Mouse (Mus musculus) limb, embryonic 14.5 days (tissue): Measurements from ENCODE around the gene Fstl3. TPM values are rescaled to one million over a fixed set of nuclear protein-coding genes. Genes with fewer than 3 reads are reported as not detected.
A peak's percentile ranks its signal among the peaks of the same experiment; 100 is the strongest.

Source experiments
- ATAC-seq: fragments of 200-750 bp; cut with Nextera tagmentation; 2 replicates; pipeline ENCODE4 v1.8.0; 2017; ENCODE audit warnings: low read depth, moderate number of reproducible peaks, moderate TSS enrichment; ENCODE audit not compliant: low FRiP score
- DNase-seq: peaks from one replicate; pipeline ENCODE4 v3.0.0-alpha.2; 2015; ENCODE audit warnings: low spot score
- H3K27ac ChIP-seq: fragments of 300-500 bp; sonication (generic); replicated peaks from 2 replicates; pipeline ENCODE4 v1.5.1; 2014; ENCODE audit warnings: low read depth, mild to moderate bottlenecking, low read length, moderate library complexity, mixed read lengths
- H3K27me3 ChIP-seq: fragments of 300-500 bp; sonication (generic); 2 replicates; pipeline ENCODE4 v1.6.1; 2014; ENCODE audit warnings: low read length, mixed read lengths; ENCODE audit not compliant: control insufficient read depth, insufficient read depth
- H3K36me3 ChIP-seq: fragments of 300-500 bp; sonication (generic); 2 replicates; pipeline ENCODE4 v1.6.1; 2014; ENCODE audit warnings: mild to moderate bottlenecking, low read length, moderate library complexity, mixed read lengths; ENCODE audit not compliant: control insufficient read depth, insufficient read depth
- H3K4me1 ChIP-seq: fragments of 300-500 bp; sonication (generic); 2 replicates; pipeline ENCODE4 v1.6.1; 2014; ENCODE audit warnings: antibody characterized with exemption, low read length, mixed read lengths; ENCODE audit not compliant: control insufficient read depth, insufficient read depth
- H3K4me2 ChIP-seq: fragments of 300-500 bp; sonication (generic); replicated peaks from 2 replicates; pipeline ENCODE4 v1.6.1; 2014; ENCODE audit warnings: low read depth, mild to moderate bottlenecking, low read length, moderate library complexity; ENCODE audit not compliant: severe bottlenecking
- H3K4me3 ChIP-seq: fragments of 300-500 bp; sonication (generic); replicated peaks from 2 replicates; pipeline ENCODE4 v1.5.1; 2014; ENCODE audit warnings: low read length
- H3K9ac ChIP-seq: fragments of 300-500 bp; sonication (generic); 2 replicates; pipeline ENCODE4 v1.6.1; 2014; ENCODE audit warnings: mild to moderate bottlenecking, low read depth, low read length, moderate library complexity; ENCODE audit not compliant: severe bottlenecking
- H3K9me3 ChIP-seq: fragments of 300-500 bp; sonication (generic); 2 replicates; pipeline ENCODE4 v1.6.1; 2016; ENCODE audit warnings: low read length; ENCODE audit not compliant: control insufficient read depth
- POLR2A ChIP-seq: fragments of 200-500 bp; IDR thresholded peaks from 2 replicates; pipeline ENCODE4 v1.8.0; 2012; ENCODE audit warnings: inconsistent platforms, mild to moderate bottlenecking, moderate library complexity, borderline replicate concordance; ENCODE audit not compliant: insufficient read depth, insufficient read length; ENCODE audit errors: extremely low read depth
- WGBS: fragments of 180-500 bp; shearing (Covaris S2); extraction: QIAGEN DNeasy Blood & Tissue Kit; methylation state at CpG from one replicate; pipeline ENCODE4 v1.1.7; 2014; 5-methylcytosine and 5-hydroxymethylcytosine counted together
- polyA plus RNA-seq, 2 experiments: library from polyadenylated mRNA; depleted of rRNA in 1 of 2; stranded (reverse) in 1 of 2; unstranded in 1 of 2; fragments of >200 nt; fragmentation: Nextera tagmentation in 1 of 2; extraction: Ambion mirVana in 1 of 2; gene quantifications; 2 replicates each; pipeline versions ENCODE4 v1.2.1 to v1.2.3; 2012 to 2014

Gene Fstl3
- polyA plus RNA-seq, 2 experiments, result 9.0 to 11.6 TPM

DNA sequence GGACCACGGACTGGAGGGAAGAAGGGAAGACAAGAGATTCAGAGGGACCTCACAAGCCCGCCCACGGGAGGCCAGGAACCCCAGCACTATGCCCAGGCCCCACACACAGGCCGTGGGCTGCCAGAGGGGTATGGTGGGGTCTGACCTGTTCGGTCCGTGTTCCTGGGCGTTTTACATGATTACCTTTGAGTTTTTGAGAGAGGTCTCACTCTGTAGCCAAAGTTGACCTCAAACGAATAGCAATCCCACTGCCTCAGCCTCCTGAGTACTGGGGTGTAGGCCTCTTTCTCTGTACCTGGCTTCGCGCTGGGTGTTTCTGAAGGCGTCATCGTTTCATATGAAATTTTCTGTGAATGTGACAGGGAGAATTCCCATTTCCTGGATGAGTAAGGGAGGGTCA is 44.7 kb downstream of the Fstl3 start:
- Histone ChIP-seq H3K9me3 (no peaks in the 10 kb centered on the region), H3K27ac (peak overlapping the region; percentile 33; the same call in 1 of the 2 replicates), H3K9ac (peak overlapping the region; percentile 36; the same call in 1 of the 2 replicates), H3K4me2 (no peak overlapping the region), H3K4me1 (peaks cover 12% of the 10 kb centered on the region), H3K36me3 (peaks cover 30% of the 10 kb centered on the region), H3K4me3 (no peak overlapping the region), H3K27me3 (no peaks in the 10 kb centered on the region)
- no peak for DNase-seq
- no peak for ATAC-seq
- TF ChIP-seq POLR2A, result no peak
- WGBS, result 90% methylated on average over 12 of the region's 12 CpGs

GRCm38 (mm10) chr10:79822372-79822771 is 45.3 kb downstream of the Fstl3 start:
- H3K36me3 ChIP-seq, result peaks cover 26% of the 10 kb centered on the region
- H3K9me3 ChIP-seq, result no peaks in the 10 kb centered on the region
- WGBS, result 19% methylated on average over 17 of the region's 17 CpGs
- no peak for TF ChIP-seq POLR2A
- H3K9ac ChIP-seq, result peak overlapping the region; percentile 36
- DNase-seq (no peak), ATAC-seq (no peak)
- peaks cover 12% of the 10 kb centered on the region for H3K4me1 ChIP-seq
- no peak overlapping the region; the same call in 1 of the 2 replicates for H3K4me3 ChIP-seq
- H3K4me2 ChIP-seq, result peak overlapping the region; percentile 21
- H3K27me3 ChIP-seq, result no peaks in the 10 kb centered on the region
- H3K27ac ChIP-seq, result peak overlapping the region; percentile 33; the same call in 1 of the 2 replicates

- Histone ChIP-seq H3K4me2 (no peak overlapping the region), H3K9ac (peak overlapping the region; percentile 36; the same call in 1 of the 2 replicates), H3K36me3 (peaks cover 24% of the 10 kb centered on the region), H3K27ac (no peak overlapping the region), H3K4me1 (peaks cover 12% of the 10 kb centered on the region), H3K4me3 (no peak overlapping the region), H3K27me3 (no peaks in the 10 kb centered on the region), H3K9me3 (no peaks in the 10 kb centered on the region)
- DNase-seq (no peak), ATAC-seq (no peak)
- TF ChIP-seq POLR2A, result no peak
- 67% methylated on average over 6 of the region's 6 CpGs for WGBS
Measured at GRCm38 (mm10) chr10:79823011-79823410, 45.9 kb downstream of the Fstl3 start.

- H3K27ac ChIP-seq, result no peak overlapping the region
- ATAC-seq (no peak), DNase-seq (no peak)
- H3K4me1 ChIP-seq, result peaks cover 12% of the 10 kb centered on the region
- H3K36me3 ChIP-seq, result peaks cover 12% of the 10 kb centered on the region
- TF ChIP-seq POLR2A, result no peak
- no peak overlapping the region for H3K4me3 ChIP-seq
- H3K9ac ChIP-seq, result no peak overlapping the region
- no peaks in the 10 kb centered on the region for H3K9me3 ChIP-seq
- no peaks in the 10 kb centered on the region for H3K27me3 ChIP-seq
- H3K4me2 ChIP-seq, result no peak overlapping the region
- 68% methylated on average over 6 of the region's 6 CpGs for WGBS
Measured at GRCm38 (mm10) chr10:79824413-79824812, 47.3 kb downstream of the Fstl3 start.

DNA sequence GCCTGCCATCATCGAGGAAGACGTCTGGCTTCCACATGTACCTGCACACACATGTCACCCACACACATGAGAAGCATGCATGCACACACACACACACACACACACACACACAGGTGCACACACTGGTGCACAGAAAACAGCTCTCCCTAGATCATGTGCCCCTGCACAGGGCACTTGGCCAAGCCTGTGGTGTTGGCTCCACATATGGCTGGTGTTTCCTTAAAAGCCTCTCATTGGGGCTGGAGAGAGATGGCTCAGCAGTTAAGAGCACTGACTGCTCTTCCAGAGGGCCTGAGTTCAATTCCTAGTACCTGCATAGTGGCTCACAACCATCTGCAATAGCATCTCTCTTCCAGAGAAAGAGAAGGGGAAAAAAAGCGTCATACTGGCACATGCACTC is 54.5 kb downstream of the Fstl3 start:
- Histone ChIP-seq H3K9me3 (no peaks in the 10 kb centered on the region), H3K4me2 (no peak overlapping the region), H3K4me3 (no peak overlapping the region), H3K9ac (no peak overlapping the region), H3K4me1 (no peaks in the 10 kb centered on the region), H3K27me3 (no peaks in the 10 kb centered on the region), H3K27ac (no peak overlapping the region), H3K36me3 (no peaks in the 10 kb centered on the region)
- ATAC-seq, result no peak
- WGBS, result 75% methylated on average over 3 of the region's 3 CpGs
- no peak for TF ChIP-seq POLR2A
- DNase-seq, result no peak

Other genes starting within 250 kb of the Fstl3 start
Only the 30 nearest of the 34 such genes appear.
- gene Theg, start 189.9 kb upstream of the Fstl3 start, polyA plus RNA-seq (2012; rRNA removed), result not detected in 2 replicates
- gene Theg, start 189.9 kb upstream of the Fstl3 start, polyA plus RNA-seq (2014; fragmentation: Nextera tagmentation; extraction: Ambion mirVana), result not detected in 2 replicates
- 1.0 and 1.2 TPM in 2 replicates for gene C2cd4c, start 163.2 kb upstream of the Fstl3 start, polyA plus RNA-seq (2012; rRNA removed)
- not detected in 2 replicates for gene C2cd4c, start 163.2 kb upstream of the Fstl3 start, polyA plus RNA-seq (2014; fragmentation: Nextera tagmentation; extraction: Ambion mirVana)
- 30.2 and 33.0 TPM in 2 replicates for gene Shc2, start 139.4 kb upstream of the Fstl3 start, polyA plus RNA-seq (2012; rRNA removed)
- 9.0 and 10.1 TPM in 2 replicates for gene Shc2, start 139.4 kb upstream of the Fstl3 start, polyA plus RNA-seq (2014; fragmentation: Nextera tagmentation; extraction: Ambion mirVana)
- 0.14 and 0.22 TPM in 2 replicates for gene Odf3l2, start 131.5 kb upstream of the Fstl3 start, polyA plus RNA-seq (2012; rRNA removed)
- gene Odf3l2, start 131.5 kb upstream of the Fstl3 start, polyA plus RNA-seq (2014; fragmentation: Nextera tagmentation; extraction: Ambion mirVana), result 0.15 TPM in 1 of 2 replicates, not detected in the other
- gene Madcam1, start 112.7 kb upstream of the Fstl3 start, polyA plus RNA-seq (2012; rRNA removed), result 5.0 and 8.4 TPM in 2 replicates
- gene Madcam1, start 112.7 kb upstream of the Fstl3 start, polyA plus RNA-seq (2014; fragmentation: Nextera tagmentation; extraction: Ambion mirVana), result 8.2 and 11.5 TPM in 2 replicates
- 44.6 and 57.4 TPM in 2 replicates for gene Tpgs1, start 107.9 kb upstream of the Fstl3 start, polyA plus RNA-seq (2012; rRNA removed)
- 66.0 and 67.0 TPM in 2 replicates for gene Tpgs1, start 107.9 kb upstream of the Fstl3 start, polyA plus RNA-seq (2014; fragmentation: Nextera tagmentation; extraction: Ambion mirVana)
- 138 and 156 TPM in 2 replicates for gene Cdc34, start 95.1 kb upstream of the Fstl3 start, polyA plus RNA-seq (2012; rRNA removed)
- gene Cdc34, start 95.1 kb upstream of the Fstl3 start, polyA plus RNA-seq (2014; fragmentation: Nextera tagmentation; extraction: Ambion mirVana), result 106 and 110 TPM in 2 replicates
- gene Gzmm, start 88.3 kb upstream of the Fstl3 start, polyA plus RNA-seq (2012; rRNA removed), result 1.1 and 1.4 TPM in 2 replicates
- 0.66 and 0.82 TPM in 2 replicates for gene Gzmm, start 88.3 kb upstream of the Fstl3 start, polyA plus RNA-seq (2014; fragmentation: Nextera tagmentation; extraction: Ambion mirVana)
- gene Bsg, start 72.8 kb upstream of the Fstl3 start, polyA plus RNA-seq (2012; rRNA removed), result 763 and 866 TPM in 2 replicates
- gene Bsg, start 72.8 kb upstream of the Fstl3 start, polyA plus RNA-seq (2014; fragmentation: Nextera tagmentation; extraction: Ambion mirVana), result 805 and 825 TPM in 2 replicates
- gene Hcn2, start 60.6 kb upstream of the Fstl3 start, polyA plus RNA-seq (2012; rRNA removed), result 0.70 and 1.3 TPM in 2 replicates
- 0.18 and 0.21 TPM in 2 replicates for gene Hcn2, start 60.6 kb upstream of the Fstl3 start, polyA plus RNA-seq (2014; fragmentation: Nextera tagmentation; extraction: Ambion mirVana)
- gene Polrmt, start 30.7 kb upstream of the Fstl3 start, polyA plus RNA-seq (2012; rRNA removed), result 64.1 and 75.3 TPM in 2 replicates
- 33.4 and 36.6 TPM in 2 replicates for gene Polrmt, start 30.7 kb upstream of the Fstl3 start, polyA plus RNA-seq (2014; fragmentation: Nextera tagmentation; extraction: Ambion mirVana)
- gene Fgf22, start 22.2 kb upstream of the Fstl3 start, polyA plus RNA-seq (2012; rRNA removed), result 0.13 and 0.22 TPM in 2 replicates
- gene Fgf22, start 22.2 kb upstream of the Fstl3 start, polyA plus RNA-seq (2014; fragmentation: Nextera tagmentation; extraction: Ambion mirVana), result 0.21 and 0.80 TPM in 2 replicates
- 176 and 229 TPM in 2 replicates for gene Rnf126, start 10.3 kb upstream of the Fstl3 start, polyA plus RNA-seq (2012; rRNA removed)
- gene Rnf126, start 10.3 kb upstream of the Fstl3 start, polyA plus RNA-seq (2014; fragmentation: Nextera tagmentation; extraction: Ambion mirVana), result 100 and 103 TPM in 2 replicates
- gene Prss57, start 13.7 kb downstream of the Fstl3 start, polyA plus RNA-seq (2012; rRNA removed), result 0.04 and 0.06 TPM in 2 replicates
- gene Prss57, start 13.7 kb downstream of the Fstl3 start, polyA plus RNA-seq (2014; fragmentation: Nextera tagmentation; extraction: Ambion mirVana), result not detected in 2 replicates
- 55.8 and 72.7 TPM in 2 replicates for gene Palm, start 16.3 kb downstream of the Fstl3 start, polyA plus RNA-seq (2012; rRNA removed)
- 76.2 and 83.8 TPM in 2 replicates for gene Palm, start 16.3 kb downstream of the Fstl3 start, polyA plus RNA-seq (2014; fragmentation: Nextera tagmentation; extraction: Ambion mirVana)
- 0.41 and 0.50 TPM in 2 replicates for gene Misp, start 43.7 kb downstream of the Fstl3 start, polyA plus RNA-seq (2012; rRNA removed)
- gene Misp, start 43.7 kb downstream of the Fstl3 start, polyA plus RNA-seq (2014; fragmentation: Nextera tagmentation; extraction: Ambion mirVana), result 0.54 and 1.2 TPM in 2 replicates
- gene Ptbp1, start 77.2 kb downstream of the Fstl3 start, polyA plus RNA-seq (2012; rRNA removed), result 536 and 644 TPM in 2 replicates
- 262 and 279 TPM in 2 replicates for gene Ptbp1, start 77.2 kb downstream of the Fstl3 start, polyA plus RNA-seq (2014; fragmentation: Nextera tagmentation; extraction: Ambion mirVana)
- 10.3 and 17.3 TPM in 2 replicates for gene Prtn3, start 97.2 kb downstream of the Fstl3 start, polyA plus RNA-seq (2012; rRNA removed)
- gene Prtn3, start 97.2 kb downstream of the Fstl3 start, polyA plus RNA-seq (2014; fragmentation: Nextera tagmentation; extraction: Ambion mirVana), result 5.9 and 8.2 TPM in 2 replicates
- 220 and 326 TPM in 2 replicates for gene Plppr3, start 97.4 kb downstream of the Fstl3 start, polyA plus RNA-seq (2012; rRNA removed)
- 61.5 and 79.7 TPM in 2 replicates for gene Plppr3, start 97.4 kb downstream of the Fstl3 start, polyA plus RNA-seq (2014; fragmentation: Nextera tagmentation; extraction: Ambion mirVana)
- 0.35 and 1.8 TPM in 2 replicates for gene Elane, start 109.0 kb downstream of the Fstl3 start, polyA plus RNA-seq (2012; rRNA removed)
- gene Elane, start 109.0 kb downstream of the Fstl3 start, polyA plus RNA-seq (2014; fragmentation: Nextera tagmentation; extraction: Ambion mirVana), result 0.62 and 1.2 TPM in 2 replicates
- 1.1 and 2.3 TPM in 2 replicates for gene Cfd, start 113.6 kb downstream of the Fstl3 start, polyA plus RNA-seq (2012; rRNA removed)
- not detected in 2 replicates for gene Cfd, start 113.6 kb downstream of the Fstl3 start, polyA plus RNA-seq (2014; fragmentation: Nextera tagmentation; extraction: Ambion mirVana)
- gene Med16, start 131.7 kb downstream of the Fstl3 start, polyA plus RNA-seq (2012; rRNA removed), result 54.6 and 73.8 TPM in 2 replicates
- 33.4 and 38.3 TPM in 2 replicates for gene Med16, start 131.7 kb downstream of the Fstl3 start, polyA plus RNA-seq (2014; fragmentation: Nextera tagmentation; extraction: Ambion mirVana)
- not detected in 2 replicates for gene Gm26602, start 133.6 kb downstream of the Fstl3 start, polyA plus RNA-seq (2012; rRNA removed)
- gene Gm26602, start 133.6 kb downstream of the Fstl3 start, polyA plus RNA-seq (2014; fragmentation: Nextera tagmentation; extraction: Ambion mirVana), result 6.6 TPM in 1 of 2 replicates, not detected in the other
- 2.5 and 2.8 TPM in 2 replicates for gene Kiss1r, start 139.7 kb downstream of the Fstl3 start, polyA plus RNA-seq (2012; rRNA removed)
- 0.17 and 0.26 TPM in 2 replicates for gene Kiss1r, start 139.7 kb downstream of the Fstl3 start, polyA plus RNA-seq (2014; fragmentation: Nextera tagmentation; extraction: Ambion mirVana)
- 158 and 219 TPM in 2 replicates for gene R3hdm4, start 143.9 kb downstream of the Fstl3 start, polyA plus RNA-seq (2012; rRNA removed)
- gene R3hdm4, start 143.9 kb downstream of the Fstl3 start, polyA plus RNA-seq (2014; fragmentation: Nextera tagmentation; extraction: Ambion mirVana), result 141 and 152 TPM in 2 replicates
- gene Arid3a, start 149.8 kb downstream of the Fstl3 start, polyA plus RNA-seq (2012; rRNA removed), result 8.6 and 12.6 TPM in 2 replicates
- gene Arid3a, start 149.8 kb downstream of the Fstl3 start, polyA plus RNA-seq (2014; fragmentation: Nextera tagmentation; extraction: Ambion mirVana), result 4.8 and 5.0 TPM in 2 replicates
- 58.7 and 78.5 TPM in 2 replicates for gene Wdr18, start 182.9 kb downstream of the Fstl3 start, polyA plus RNA-seq (2012; rRNA removed)
- 99.8 and 106 TPM in 2 replicates for gene Wdr18, start 182.9 kb downstream of the Fstl3 start, polyA plus RNA-seq (2014; fragmentation: Nextera tagmentation; extraction: Ambion mirVana)
- gene Grin3b, start 193.4 kb downstream of the Fstl3 start, polyA plus RNA-seq (2012; rRNA removed), result 0.72 and 0.76 TPM in 2 replicates
- gene Grin3b, start 193.4 kb downstream of the Fstl3 start, polyA plus RNA-seq (2014; fragmentation: Nextera tagmentation; extraction: Ambion mirVana), result 0.23 and 0.55 TPM in 2 replicates
- gene Tmem259, start 207.1 kb downstream of the Fstl3 start, polyA plus RNA-seq (2012; rRNA removed), result 260 and 379 TPM in 2 replicates
- 24.5 and 25.2 TPM in 2 replicates for gene Tmem259, start 207.1 kb downstream of the Fstl3 start, polyA plus RNA-seq (2014; fragmentation: Nextera tagmentation; extraction: Ambion mirVana)
- gene Cnn2, start 211.3 kb downstream of the Fstl3 start, polyA plus RNA-seq (2012; rRNA removed), result 133 and 173 TPM in 2 replicates
- gene Cnn2, start 211.3 kb downstream of the Fstl3 start, polyA plus RNA-seq (2014; fragmentation: Nextera tagmentation; extraction: Ambion mirVana), result 273 and 290 TPM in 2 replicates